Mouse (Mus musculus): ENCODE measurements at regions not wholly inside any gene's neighbourhood (a gene's known extent, or its start where the extent isn't known, plus 50 kb on each side); places are given as distances from the start of the nearest gene placed in this dataset.

DNA sequence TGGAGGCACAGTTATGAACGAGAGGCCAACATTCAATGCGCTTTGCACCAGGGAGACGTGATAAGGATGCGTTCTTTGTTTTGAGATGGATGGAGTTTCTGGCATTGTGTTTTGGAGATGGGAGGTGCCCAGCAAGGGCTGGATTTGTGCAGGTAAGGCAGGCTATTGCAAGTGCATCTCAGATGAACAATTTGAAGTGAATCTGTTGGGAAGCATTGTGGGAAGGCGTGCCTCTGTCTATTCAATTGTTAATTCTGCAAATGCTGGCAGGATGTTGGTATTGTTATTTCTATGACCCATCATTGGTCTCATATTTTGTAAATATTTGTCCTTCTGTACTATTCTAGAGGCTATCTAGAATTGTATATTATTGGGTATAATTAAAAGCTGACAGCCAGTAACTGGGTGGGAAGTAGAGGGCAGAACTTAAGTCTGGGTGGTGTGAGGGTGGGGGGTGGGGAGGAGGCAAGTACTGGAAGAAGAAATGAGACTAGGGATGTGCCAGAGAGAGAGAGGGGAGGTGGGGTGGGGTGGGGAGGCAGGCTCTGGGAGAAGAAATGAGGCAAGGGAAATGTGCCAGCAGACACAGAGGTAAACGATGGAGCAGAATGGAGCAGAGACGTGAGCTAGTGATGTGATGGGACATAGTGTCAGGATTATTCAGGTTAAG is 188.9 kb downstream of the Kcnrg start:
- WGBS, result 85% methylated on average over 7 of the region's 7 CpGs
- no peaks in the 10 kb centered on the region for H3K36me3 ChIP-seq

DNA sequence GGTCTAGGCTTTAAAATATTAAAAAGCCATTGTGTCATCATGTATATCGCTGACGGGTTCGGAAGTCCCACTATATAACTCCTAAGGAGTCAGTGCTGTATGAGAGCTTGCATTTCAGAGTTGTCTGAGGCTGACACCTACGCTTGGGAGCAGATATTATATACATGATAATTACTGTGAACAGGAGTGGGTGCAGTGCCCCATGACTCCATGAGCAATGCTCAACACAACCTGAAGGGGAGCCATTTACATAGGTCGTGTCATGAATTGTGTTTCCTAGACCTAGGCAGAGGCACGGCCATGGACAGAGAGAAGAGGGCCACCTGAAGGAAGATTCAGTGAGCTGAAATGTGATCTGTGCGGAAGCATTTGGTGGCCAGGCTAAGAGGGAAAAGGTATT is 189.4 kb downstream of the Kcnrg start:
- no peaks in the 10 kb centered on the region for H3K9me3 ChIP-seq (replicated peaks)
- H3K27me3 ChIP-seq, result no peaks in the 10 kb centered on the region
- H3K4me2 ChIP-seq, result no peak overlapping the region
- H3K9ac ChIP-seq, result no peak overlapping the region
- no peaks in the 10 kb centered on the region for H3K36me3 ChIP-seq
- no peaks in the 10 kb centered on the region for H3K4me1 ChIP-seq (replicated peaks)
- WGBS, result 92% methylated on average over 7 of the region's 7 CpGs
- ATAC-seq (replicated peaks; ENCODE audit: insufficient number of reproducible peaks, insufficient read depth, low FRiP score, low read depth), result no peak
- no peak overlapping the region for H3K4me3 ChIP-seq
- H3K27ac ChIP-seq, result no peak overlapping the region

More for the DNA sequence above, 188.9 kb downstream of the Kcnrg start:
- no peaks in the 10 kb centered on the region for H3K4me1 ChIP-seq (replicated peaks)
- H3K4me3 ChIP-seq, result no peak overlapping the region
- H3K9ac ChIP-seq, result no peak overlapping the region
- no peaks in the 10 kb centered on the region for H3K9me3 ChIP-seq (replicated peaks)
- H3K27ac ChIP-seq, result no peak overlapping the region
- H3K4me2 ChIP-seq, result no peak overlapping the region
- no peaks in the 10 kb centered on the region for H3K27me3 ChIP-seq
- no peak for ATAC-seq (replicated peaks; ENCODE audit: insufficient number of reproducible peaks, insufficient read depth, low FRiP score, low read depth)

DNA sequence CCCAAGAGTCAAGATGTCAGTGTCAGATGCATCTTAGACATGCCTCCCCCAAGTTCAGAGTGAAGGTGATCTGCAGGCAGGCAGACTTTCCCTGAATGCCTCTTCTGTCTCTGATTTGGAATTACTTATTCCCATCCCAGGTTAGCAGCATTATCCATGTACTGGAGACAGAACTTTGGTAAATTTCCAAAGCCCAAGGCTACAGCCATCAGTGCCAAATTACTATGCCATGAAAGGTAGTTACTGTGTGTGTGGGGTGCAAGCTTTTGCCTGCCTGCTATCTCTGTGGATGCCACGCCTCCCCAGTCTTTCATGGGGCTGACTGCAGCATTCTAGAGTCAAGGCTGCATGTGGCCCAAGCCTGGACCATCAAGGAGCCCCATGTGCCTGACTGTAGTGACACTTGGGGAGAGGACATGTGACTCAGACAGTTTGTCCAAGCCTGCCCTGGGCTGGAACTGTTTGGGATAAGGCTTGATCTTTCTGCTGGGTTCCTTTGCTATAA is 196.2 kb downstream of the Kcnrg start:
- no peaks in the 10 kb centered on the region for H3K36me3 ChIP-seq
- ATAC-seq (replicated peaks; ENCODE audit: insufficient number of reproducible peaks, insufficient read depth, low FRiP score, low read depth), result no peak
- no peak overlapping the region for H3K4me3 ChIP-seq
- no peaks in the 10 kb centered on the region for H3K9me3 ChIP-seq (replicated peaks)
- no peak overlapping the region for H3K9ac ChIP-seq
- no peaks in the 10 kb centered on the region for H3K4me1 ChIP-seq (replicated peaks)
- no peaks in the 10 kb centered on the region for H3K27me3 ChIP-seq
- WGBS, result 35% methylated on average over 1 of the region's 1 CpGs
- H3K27ac ChIP-seq, result no peak overlapping the region
- no peak overlapping the region for H3K4me2 ChIP-seq

DNA sequence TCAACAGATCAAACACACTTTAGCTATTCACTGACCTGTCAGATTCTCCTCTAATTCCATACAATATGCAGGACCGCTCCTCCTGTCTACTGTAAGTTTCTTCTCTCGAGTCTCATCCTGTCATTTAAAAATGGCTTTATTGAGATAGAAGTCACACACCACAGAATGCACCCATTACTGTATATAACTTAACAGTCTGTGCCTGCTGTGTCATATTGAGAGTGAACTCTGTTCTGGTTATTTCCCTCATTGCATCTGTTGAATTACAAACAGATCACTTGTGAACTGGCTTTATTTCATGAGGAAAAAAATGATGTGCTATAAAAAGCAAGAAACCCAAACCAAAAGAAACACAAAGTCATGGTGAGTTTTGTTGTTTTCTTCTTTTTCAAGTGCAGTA is 198.2 kb downstream of the Kcnrg start:
- WGBS, result 78% methylated on average over 2 of the region's 2 CpGs
- Histone ChIP-seq H3K4me3 (no peak overlapping the region), H3K27ac (no peak overlapping the region), H3K36me3 (no peaks in the 10 kb centered on the region), H3K9ac (no peak overlapping the region), H3K27me3 (no peaks in the 10 kb centered on the region), H3K4me1 (replicated peaks) (peaks cover 9% of the 10 kb centered on the region), H3K9me3 (replicated peaks) (no peaks in the 10 kb centered on the region), H3K4me2 (no peak overlapping the region)
- ATAC-seq (replicated peaks; ENCODE audit: insufficient number of reproducible peaks, insufficient read depth, low FRiP score, low read depth), result no peak

DNA sequence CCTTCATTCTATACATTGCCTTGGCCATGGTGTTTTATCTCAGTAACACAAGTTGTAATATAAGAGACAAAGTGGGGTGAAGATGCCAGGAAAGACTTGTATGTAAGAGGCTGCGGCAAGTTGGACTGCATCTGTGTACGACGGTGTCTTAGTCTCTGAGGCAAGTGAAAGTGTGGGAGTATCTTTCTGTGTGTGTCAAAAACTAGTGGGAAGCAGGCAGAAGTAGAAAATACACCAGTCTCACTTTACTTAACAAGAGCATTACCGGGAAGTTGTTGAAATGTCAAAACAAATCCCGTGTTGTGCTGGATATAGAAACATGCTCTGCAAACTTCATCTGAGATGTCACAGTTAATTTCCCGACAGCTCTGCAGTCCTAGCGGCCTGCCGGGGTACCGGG is 200.9 kb downstream of the Kcnrg start:
- no peak for ATAC-seq (replicated peaks; ENCODE audit: insufficient number of reproducible peaks, insufficient read depth, low FRiP score, low read depth)
- no peaks in the 10 kb centered on the region for H3K27me3 ChIP-seq
- no peak overlapping the region for H3K9ac ChIP-seq
- no peaks in the 10 kb centered on the region for H3K9me3 ChIP-seq (replicated peaks)
- no peaks in the 10 kb centered on the region for H3K36me3 ChIP-seq
- 55% methylated on average over 9 of the region's 9 CpGs for WGBS
- no peak overlapping the region for H3K4me2 ChIP-seq
- peaks cover 11% of the 10 kb centered on the region for H3K4me1 ChIP-seq (replicated peaks)
- H3K4me3 ChIP-seq, result no peak overlapping the region
- H3K27ac ChIP-seq, result no peak overlapping the region

DNA sequence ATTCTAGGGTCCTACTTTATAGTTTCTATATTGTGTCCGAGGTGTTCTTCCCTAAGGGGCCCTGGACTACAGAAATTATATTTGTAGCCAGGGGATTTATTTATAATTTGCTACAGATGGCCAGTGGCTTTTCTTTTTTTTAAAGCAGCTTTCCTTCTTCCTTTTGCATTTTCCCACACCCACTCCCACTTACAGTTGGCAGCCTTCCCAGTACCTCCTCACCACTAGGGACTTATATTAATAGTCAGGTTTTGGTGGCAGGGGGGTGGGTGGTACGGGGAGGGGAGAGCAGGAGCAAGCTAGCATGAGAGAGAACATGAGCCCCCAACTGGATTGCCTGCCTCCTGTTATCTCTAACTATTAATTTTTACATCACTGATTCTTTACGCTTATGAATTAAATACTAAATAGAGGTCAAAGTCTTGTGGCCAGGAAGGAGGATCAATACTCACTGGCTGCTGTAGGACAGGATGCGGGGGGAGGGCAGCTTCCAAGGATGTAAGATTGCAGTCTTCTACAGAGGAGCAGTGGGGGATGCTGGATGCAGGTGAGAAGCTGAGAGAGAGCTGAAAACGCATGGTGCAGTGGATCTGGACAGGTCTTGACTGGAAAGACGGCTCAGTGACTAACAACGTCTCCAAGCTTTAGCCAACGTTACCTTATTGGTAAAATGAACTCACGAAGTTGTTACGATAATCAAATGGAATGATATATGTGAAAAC is 202.6 kb downstream of the Kcnrg start:
- ATAC-seq (replicated peaks; ENCODE audit: insufficient number of reproducible peaks, insufficient read depth, low FRiP score, low read depth), result no peak
- H3K4me3 ChIP-seq, result no peak overlapping the region
- no peak overlapping the region for H3K27ac ChIP-seq
- H3K9ac ChIP-seq, result no peak overlapping the region
- no peaks in the 10 kb centered on the region for H3K9me3 ChIP-seq (replicated peaks)
- H3K4me1 ChIP-seq (replicated peaks), result peaks cover 11% of the 10 kb centered on the region
- WGBS, result 54% methylated on average over 10 of the region's 10 CpGs
- H3K36me3 ChIP-seq, result no peaks in the 10 kb centered on the region
- no peaks in the 10 kb centered on the region for H3K27me3 ChIP-seq
- no peak overlapping the region for H3K4me2 ChIP-seq

DNA sequence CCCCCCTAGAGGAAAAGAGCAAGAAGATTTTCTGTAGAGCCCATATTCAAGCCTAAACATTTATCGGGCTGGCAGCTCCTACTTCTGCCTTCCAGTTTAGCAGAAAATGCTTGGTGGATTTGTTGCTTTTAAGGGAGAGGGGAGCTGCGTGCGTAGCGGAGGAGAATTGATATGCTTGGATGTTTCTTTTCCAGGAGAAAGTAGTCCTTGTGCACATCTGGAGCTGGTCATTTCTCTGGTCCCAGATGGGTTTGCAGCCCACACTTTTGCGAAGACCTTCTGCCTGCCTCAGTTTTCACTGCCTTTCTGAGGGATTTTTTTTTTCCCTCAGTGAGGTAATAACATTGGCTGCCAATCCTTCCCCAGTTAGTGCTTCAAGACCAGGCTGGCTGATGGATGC is 203.6 kb downstream of the Kcnrg start:
- Histone ChIP-seq H3K4me3 (no peak overlapping the region), H3K9me3 (replicated peaks) (no peaks in the 10 kb centered on the region), H3K4me2 (no peak overlapping the region), H3K27me3 (no peaks in the 10 kb centered on the region), H3K27ac (no peak overlapping the region), H3K4me1 (replicated peaks) (peaks cover 11% of the 10 kb centered on the region), H3K36me3 (no peaks in the 10 kb centered on the region), H3K9ac (no peak overlapping the region)
- no peak for ATAC-seq (replicated peaks; ENCODE audit: insufficient number of reproducible peaks, insufficient read depth, low FRiP score, low read depth)
- WGBS, result 65% methylated on average over 5 of the region's 5 CpGs

DNA sequence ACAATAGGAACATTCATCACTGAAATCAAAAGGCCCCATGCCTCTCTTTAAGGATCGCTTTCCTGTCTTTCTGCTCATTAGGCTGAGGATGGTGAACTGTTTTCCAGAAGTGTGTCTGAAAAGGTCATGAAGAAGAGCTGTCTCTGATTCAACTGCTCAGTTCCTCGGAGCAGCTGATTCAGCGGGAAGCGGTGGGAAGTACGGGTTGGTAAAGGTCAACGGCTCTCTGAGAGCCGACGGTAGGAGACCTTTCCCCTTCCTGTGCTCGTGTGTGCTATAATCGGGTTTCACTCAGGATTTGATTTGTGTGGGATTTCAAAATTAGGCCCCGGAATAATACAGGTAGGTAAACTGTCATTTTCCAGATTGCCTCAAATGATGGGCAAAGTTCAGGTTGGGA is 210.5 kb downstream of the Kcnrg start:
- 68% methylated on average over 11 of the region's 11 CpGs for WGBS
- no peaks in the 10 kb centered on the region for H3K4me1 ChIP-seq (replicated peaks)
- H3K4me3 ChIP-seq, result no peak overlapping the region
- no peaks in the 10 kb centered on the region for H3K36me3 ChIP-seq
- no peak overlapping the region for H3K4me2 ChIP-seq
- H3K27me3 ChIP-seq, result no peaks in the 10 kb centered on the region
- no peak overlapping the region for H3K9ac ChIP-seq
- no peak for ATAC-seq (replicated peaks; ENCODE audit: insufficient number of reproducible peaks, insufficient read depth, low FRiP score, low read depth)
- H3K9me3 ChIP-seq (replicated peaks), result no peaks in the 10 kb centered on the region
- no peak overlapping the region for H3K27ac ChIP-seq

DNA sequence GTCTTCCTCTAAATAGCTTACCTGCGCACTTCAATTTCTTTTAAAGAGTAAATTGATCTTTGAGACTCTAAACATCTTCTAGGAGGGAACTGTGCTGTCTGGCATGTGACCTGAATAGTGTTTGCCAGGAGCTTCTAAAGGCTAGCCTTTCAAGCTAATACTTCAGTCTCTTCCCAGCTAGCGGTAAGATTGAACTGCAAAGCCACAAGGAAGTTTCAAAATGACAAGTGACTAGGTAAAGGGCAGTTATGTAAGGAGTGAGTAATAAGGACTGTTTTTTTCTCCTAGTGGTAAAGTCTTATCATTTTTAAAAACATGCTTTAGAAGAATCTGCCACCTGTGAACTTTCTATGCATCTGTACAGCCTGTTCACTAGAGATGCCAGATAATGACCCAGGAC is 211.1 kb downstream of the Kcnrg start:
- Histone ChIP-seq H3K36me3 (no peaks in the 10 kb centered on the region), H3K4me2 (no peak overlapping the region), H3K9me3 (replicated peaks) (no peaks in the 10 kb centered on the region), H3K4me3 (no peak overlapping the region), H3K27me3 (no peaks in the 10 kb centered on the region), H3K9ac (no peak overlapping the region), H3K4me1 (replicated peaks) (no peaks in the 10 kb centered on the region), H3K27ac (no peak overlapping the region)
- 88% methylated on average over 2 of the region's 2 CpGs for WGBS
- ATAC-seq (replicated peaks; ENCODE audit: insufficient number of reproducible peaks, insufficient read depth, low FRiP score, low read depth), result no peak

DNA sequence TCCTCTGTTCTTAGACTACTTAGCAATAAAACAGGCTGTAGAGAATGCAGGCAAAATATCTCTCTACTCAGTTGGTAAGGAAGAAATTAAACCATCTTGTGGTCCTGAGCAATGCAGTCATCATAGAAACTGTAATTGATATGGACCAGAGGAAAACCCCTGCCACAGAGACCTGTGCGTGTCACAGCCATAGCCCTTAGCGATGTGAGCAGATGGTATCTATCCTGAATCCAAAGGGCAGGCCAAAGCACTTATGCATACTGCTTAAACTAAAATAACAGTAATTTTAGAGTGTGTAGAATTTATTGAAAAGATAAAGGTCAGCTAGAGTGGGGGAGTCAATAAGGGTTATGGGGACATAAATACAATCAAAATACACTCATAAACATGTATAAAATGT is 212.0 kb downstream of the Kcnrg start:
- 76% methylated on average over 2 of the region's 2 CpGs for WGBS
- Histone ChIP-seq H3K27ac (no peak overlapping the region), H3K9ac (no peak overlapping the region), H3K4me1 (replicated peaks) (no peaks in the 10 kb centered on the region), H3K4me3 (no peak overlapping the region), H3K9me3 (replicated peaks) (no peaks in the 10 kb centered on the region), H3K36me3 (no peaks in the 10 kb centered on the region), H3K27me3 (no peaks in the 10 kb centered on the region), H3K4me2 (no peak overlapping the region)
- ATAC-seq (replicated peaks; ENCODE audit: insufficient number of reproducible peaks, insufficient read depth, low FRiP score, low read depth), result no peak

DNA sequence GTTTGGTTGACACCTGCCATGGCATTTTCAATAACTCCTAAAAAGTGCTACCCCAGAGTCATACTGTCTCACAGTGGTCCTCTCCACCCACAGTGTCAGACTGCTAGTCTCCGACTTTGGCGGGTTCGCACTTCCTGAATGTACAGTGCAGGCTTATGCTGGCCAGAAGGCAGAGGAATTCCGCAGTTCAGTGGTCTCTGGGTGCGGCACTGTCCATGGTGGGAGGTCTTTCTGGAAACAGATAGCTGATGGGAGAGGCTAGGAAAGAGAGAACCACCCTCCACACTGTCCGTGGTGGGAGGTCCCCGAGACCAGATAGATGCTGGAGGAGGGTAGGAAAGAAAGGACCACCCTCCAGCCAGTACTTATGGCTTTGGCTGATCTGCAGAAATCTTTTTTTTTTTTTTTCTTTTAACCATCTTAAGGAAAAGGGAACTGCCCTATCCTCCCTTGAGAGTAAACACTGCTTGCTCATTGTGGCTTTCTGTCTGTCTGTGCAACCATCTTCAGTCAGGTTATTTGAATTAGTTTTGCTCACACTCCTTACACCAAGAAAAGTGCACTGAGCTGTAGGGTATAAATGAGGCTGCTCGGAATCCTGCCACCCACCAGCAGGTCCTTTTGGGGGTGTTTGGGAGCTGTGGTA is 227.2 kb downstream of the Kcnrg start:
- Histone ChIP-seq H3K27me3 (no peaks in the 10 kb centered on the region), H3K4me1 (replicated peaks) (peaks cover 10% of the 10 kb centered on the region), H3K4me3 (no peak overlapping the region), H3K9ac (no peak overlapping the region), H3K9me3 (replicated peaks) (no peaks in the 10 kb centered on the region), H3K27ac (no peak overlapping the region), H3K4me2 (peak overlapping the region; percentile 21; the same call in 1 of the 2 replicates), H3K36me3 (no peaks in the 10 kb centered on the region)
- 33% methylated on average over 8 of the region's 8 CpGs for WGBS
- ATAC-seq (replicated peaks; ENCODE audit: insufficient number of reproducible peaks, insufficient read depth, low FRiP score, low read depth), result no peak

Measured in heart, embryonic 15.5 days (tissue).